Mouse (Mus musculus) bone marrow macrophage, adult 2 months (primary cell): Measurements from ENCODE around the gene Olfr1221. TPM values are rescaled to one million over a fixed set of nuclear protein-coding genes. Genes with fewer than 3 reads are reported as not detected.
"Not testable (repeated sequence)": the region's sequence is repeated elsewhere in the genome, so short reads cannot be mapped to it uniquely, and the experiment has no call there.

Source experiments
- H3K27ac ChIP-seq: 2 replicates; pipeline ENCODE4 v1.5.1; 2012; ENCODE audit warnings: low read depth, low read length; ENCODE audit not compliant: insufficient read depth
- H3K4me1 ChIP-seq: 2 replicates; pipeline ENCODE4 v1.6.1; 2012; ENCODE audit warnings: low read length; ENCODE audit not compliant: control insufficient read depth, insufficient read depth
- H3K4me3 ChIP-seq: 2 replicates; pipeline ENCODE4 v1.5.1; 2012; ENCODE audit warnings: mild to moderate bottlenecking, low read length, moderate library complexity; ENCODE audit not compliant: insufficient read depth
- CTCF ChIP-seq: IDR thresholded peaks from 2 replicates; pipeline ENCODE4 v1.5.1; 2012; ENCODE audit warnings: low read depth, mild to moderate bottlenecking, low read length, moderate library complexity
- POLR2A ChIP-seq: IDR thresholded peaks from 2 replicates; pipeline ENCODE4 v1.6.1; 2012; ENCODE audit warnings: mild to moderate bottlenecking, low read depth, low read length, borderline replicate concordance
- polyA plus RNA-seq: library from polyadenylated mRNA; stranded (reverse); fragments of >200 nt; gene quantifications from 2 replicates; pipeline ENCODE4 v1.2.4, GENCODE M21; 2012; ENCODE audit not compliant: missing spikeins, insufficient read depth, insufficient read length

Gene Olfr1221
- polyA plus RNA-seq, result not detected in 2 replicates

DNA sequence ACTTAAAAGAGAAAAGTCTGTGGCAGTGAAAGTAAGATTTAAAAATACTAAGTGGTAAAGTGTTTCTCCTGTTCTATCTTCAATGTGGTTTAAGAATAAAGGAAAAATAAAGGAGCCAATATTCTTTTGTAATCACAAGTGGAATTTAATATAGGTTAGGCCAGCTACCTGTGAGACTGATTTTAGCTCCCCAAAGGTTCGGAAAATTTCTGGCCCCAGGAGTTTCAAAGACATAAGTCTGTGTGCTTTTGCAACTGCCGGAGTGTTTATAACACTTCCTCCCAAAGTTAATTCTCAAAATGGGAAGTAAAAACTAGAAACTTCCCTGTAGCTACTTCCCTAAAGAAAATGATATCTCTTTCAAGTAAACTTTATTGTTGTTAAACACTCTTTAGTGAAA is at the start of gene Olfr1221:
Gene Olfr1221 (minus strand): TSS at position 101 of the 400 bp plus-strand sequence.
- H3K4me1 ChIP-seq, result peaks cover 2% of the 10 kb centered on the region
- no peak within 1 kb of the TSS for H3K4me3 ChIP-seq
- TF ChIP-seq POLR2A (no peak), CTCF (no peak)
- peak within 1 kb of the TSS; percentile 58 for H3K27ac ChIP-seq

DNA sequence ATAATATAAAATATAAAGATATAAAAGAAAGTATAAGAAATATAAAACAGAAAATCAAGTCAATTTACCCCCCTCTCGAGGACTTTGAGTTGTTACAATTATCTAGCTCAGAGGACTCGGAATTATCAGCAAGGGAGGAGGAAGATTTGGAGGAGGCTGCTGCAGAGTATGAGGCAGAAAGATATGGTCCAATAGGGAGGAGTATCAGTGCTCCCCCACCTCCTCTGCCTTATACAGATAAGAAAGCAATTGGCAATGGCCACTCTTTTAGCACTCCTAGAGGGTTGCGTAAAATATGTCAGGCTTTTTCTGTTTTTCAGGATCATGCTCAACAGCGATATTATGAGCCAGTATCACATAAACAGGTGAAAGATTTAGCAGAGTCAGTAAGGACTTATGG is 47.6 kb upstream of the Olfr1221 start:
- H3K4me1 ChIP-seq, H3K27ac ChIP-seq, H3K4me3 ChIP-seq: not testable (repeated sequence)

DNA sequence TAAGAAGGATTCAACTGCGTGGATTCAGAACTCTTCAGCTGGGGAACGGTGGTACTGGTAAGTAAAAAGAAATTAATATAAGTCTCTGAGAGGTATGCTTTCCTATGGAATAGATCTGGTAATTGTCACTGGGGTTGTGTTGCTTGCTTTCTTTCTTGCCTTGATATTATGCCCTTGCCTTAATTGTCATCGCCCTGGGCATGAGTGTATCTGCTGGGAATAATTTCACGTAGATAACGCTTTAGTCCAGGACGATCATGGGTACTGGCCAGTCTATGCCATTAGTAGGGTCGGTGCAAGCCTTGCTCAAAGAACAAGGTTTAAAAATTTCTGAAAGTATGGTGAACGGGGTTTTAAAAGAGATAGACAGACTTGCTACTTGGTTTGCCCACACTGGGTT is 46.9 kb upstream of the Olfr1221 start, which contains the start of gene Olfr1224-ps1:
Gene Olfr1224-ps1 (minus strand): TSS at position 101 of the 400 bp plus-strand sequence.
- not testable (repeated sequence) for H3K4me1 ChIP-seq, H3K4me3 ChIP-seq

DNA sequence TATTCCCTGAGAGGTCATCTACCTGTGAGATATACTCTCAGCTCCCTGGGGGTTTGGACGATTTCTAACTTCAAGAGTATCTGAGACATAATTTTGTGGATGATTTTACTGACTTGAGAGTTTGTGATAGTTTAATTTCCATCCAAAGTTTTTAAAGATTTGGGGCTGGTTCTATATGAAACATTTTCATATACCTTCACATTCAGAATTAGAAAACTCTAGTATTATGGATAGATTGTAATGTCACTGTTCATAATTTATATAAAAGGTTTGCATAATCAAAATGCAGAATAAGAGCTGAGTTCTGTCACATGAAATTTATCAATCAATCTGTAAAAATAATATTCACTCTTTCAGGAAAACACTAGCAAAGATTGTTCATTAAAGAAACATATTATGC is 34.4 kb upstream of the Olfr1221 start, which contains the start of gene Olfr1223:
Gene Olfr1223 (minus strand): TSS at position 101 of the 400 bp plus-strand sequence.
- no peak within 1 kb of the TSS for H3K27ac ChIP-seq
- no peaks in the 10 kb centered on the region for H3K4me1 ChIP-seq
- TF ChIP-seq CTCF (no peak), POLR2A (no peak)
- no peak within 1 kb of the TSS for H3K4me3 ChIP-seq

More for the DNA sequence above, 46.9 kb upstream of the Olfr1221 start, which contains the start of gene Olfr1224-ps1:
- H3K27ac ChIP-seq, result not testable (repeated sequence)

DNA sequence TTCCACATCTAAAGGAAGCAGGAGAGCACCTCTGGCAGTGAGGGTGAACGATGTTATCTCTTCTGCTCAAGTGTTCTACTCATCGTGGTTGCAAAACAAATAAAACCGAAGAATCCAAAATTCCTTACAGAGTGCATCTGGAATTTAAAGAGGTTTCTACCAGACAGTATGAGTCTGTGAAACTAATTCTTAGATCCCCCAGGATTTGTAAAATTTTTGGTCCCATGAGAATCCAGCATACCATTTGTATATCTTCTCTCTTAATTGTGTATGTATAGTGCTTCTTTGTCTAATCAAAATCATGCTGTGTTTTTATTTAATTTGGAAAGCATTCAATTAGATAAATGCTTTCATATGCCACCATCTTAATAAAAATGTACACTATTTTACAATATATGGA is 15.9 kb upstream of the Olfr1221 start, which contains the start of gene Olfr1222:
Gene Olfr1222 (minus strand): TSS at position 101 of the 400 bp plus-strand sequence.
- Histone ChIP-seq H3K4me1 (peaks cover 6% of the 10 kb centered on the region), H3K27ac (no peak within 1 kb of the TSS), H3K4me3 (no peak within 1 kb of the TSS)
- TF ChIP-seq POLR2A (no peak), CTCF (no peak)

DNA sequence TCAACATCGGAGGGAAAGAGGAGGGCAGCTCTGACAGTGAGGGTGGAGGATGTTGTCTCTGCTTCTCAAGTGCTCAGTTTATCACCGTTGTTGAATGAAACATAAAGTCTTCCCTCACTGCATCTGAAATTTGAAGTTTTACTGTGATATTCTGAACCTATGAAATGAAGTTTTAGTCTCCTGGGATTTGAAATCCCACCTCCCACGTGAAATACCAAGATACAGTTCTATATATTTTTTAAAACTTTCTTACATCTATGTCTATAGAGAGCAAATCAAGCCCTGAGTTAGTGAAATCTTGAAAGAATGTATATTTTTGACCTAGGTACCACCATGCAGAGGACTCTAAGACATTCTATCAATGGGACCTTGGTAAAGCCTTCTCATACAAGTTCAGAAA is 10.3 kb downstream of the Olfr1221 start, which contains the start of gene Olfr1220:
Gene Olfr1220 (minus strand): TSS at position 101 of the 400 bp plus-strand sequence.
- no peaks in the 10 kb centered on the region for H3K4me1 ChIP-seq
- H3K27ac ChIP-seq, result no peak within 1 kb of the TSS
- TF ChIP-seq POLR2A, result no peak
- no peak for TF ChIP-seq CTCF
- no peak within 1 kb of the TSS for H3K4me3 ChIP-seq

DNA sequence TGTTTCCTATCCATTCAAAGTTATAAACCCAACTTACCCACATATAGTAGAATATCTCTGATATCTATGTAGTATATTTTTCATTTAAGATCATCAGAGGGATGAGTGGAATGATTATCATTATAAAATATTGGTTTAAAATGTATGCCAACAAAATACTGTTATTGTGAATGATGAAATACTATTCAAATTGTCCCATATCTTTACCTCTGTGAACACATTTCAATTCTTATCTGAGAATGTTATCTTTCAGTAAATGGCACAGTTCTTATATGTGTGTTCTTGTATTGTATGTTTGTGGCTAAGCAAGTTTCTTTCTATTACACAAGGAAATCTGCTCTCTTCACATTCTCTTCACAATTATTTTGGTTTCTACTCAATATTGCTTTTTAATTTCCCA is 11.4 kb downstream of the Olfr1221 start:
- no peak for TF ChIP-seq CTCF
- TF ChIP-seq POLR2A, result no peak
- Histone ChIP-seq H3K4me3 (no peak overlapping the region), H3K4me1 (no peaks in the 10 kb centered on the region), H3K27ac (no peak overlapping the region)

DNA sequence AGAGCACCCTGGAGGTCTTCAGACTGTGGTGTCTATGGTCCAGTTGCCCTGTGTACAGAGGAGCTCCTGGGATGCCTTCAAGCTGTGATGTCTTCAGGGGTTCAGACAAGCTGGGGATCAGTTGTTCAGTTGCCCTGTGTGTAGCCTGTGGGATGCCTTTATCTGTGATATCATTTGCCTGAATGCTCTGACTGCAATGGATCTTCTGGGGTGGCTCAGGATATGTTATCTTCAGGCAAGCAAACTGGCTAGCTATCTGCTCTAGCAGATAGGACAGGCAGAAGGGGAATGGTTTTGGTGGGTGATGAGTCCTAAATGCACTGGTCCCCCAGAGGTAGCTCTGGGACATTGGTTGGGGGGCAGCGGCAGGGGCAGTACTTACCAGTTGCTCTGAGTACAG is 23.2 kb downstream of the Olfr1221 start:
- Histone ChIP-seq H3K4me1 (no peaks in the 10 kb centered on the region), H3K4me3 (no peak overlapping the region), H3K27ac (no peak overlapping the region)
- no peak for TF ChIP-seq CTCF
- no peak for TF ChIP-seq POLR2A

DNA sequence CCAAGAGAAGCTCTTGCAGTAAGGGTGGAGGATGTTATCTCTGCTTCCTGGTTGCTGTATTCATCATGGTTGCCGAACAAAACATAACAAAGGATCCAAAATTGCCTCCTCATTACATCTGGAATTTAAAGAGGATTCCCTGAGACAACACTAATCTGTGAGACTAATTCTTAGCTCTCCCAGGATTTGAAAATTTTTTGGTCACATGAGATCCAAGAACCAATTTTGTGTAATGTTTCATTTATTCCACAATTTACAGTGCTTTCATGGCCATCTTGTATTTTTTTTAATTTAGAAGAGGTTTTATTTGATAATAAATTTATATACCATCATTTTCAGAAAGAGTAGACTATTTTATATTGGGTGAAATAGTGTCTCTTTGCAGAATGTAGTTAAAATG is 33.7 kb downstream of the Olfr1221 start, which contains the start of gene Olfr1219:
Gene Olfr1219 (minus strand): TSS at position 101 of the 400 bp plus-strand sequence.
- Histone ChIP-seq H3K27ac (no peak within 1 kb of the TSS), H3K4me3 (no peak within 1 kb of the TSS), H3K4me1 (no peaks in the 10 kb centered on the region)
- TF ChIP-seq POLR2A (no peak), CTCF (no peak)

DNA sequence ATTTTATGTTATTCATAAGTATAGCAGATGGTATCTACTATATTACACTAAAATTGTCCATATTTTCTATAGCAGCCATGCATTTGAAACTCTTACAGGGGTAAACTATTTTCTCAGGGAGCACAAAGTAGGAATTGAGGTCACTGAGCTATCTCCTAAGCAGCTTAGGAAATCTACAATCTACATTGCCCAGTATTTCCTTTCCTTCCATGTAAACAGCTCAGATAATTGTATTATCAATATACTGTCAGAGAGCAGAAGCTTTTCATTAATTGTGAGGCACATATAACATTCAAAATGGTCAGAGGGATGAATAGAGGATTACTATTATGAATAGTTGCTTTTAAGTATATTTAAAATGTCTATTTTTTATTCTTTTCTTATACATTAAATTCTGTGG is 35.6 kb downstream of the Olfr1221 start:
- TF ChIP-seq CTCF, result no peak
- no peak for TF ChIP-seq POLR2A
- Histone ChIP-seq H3K27ac (no peak overlapping the region), H3K4me1 (no peaks in the 10 kb centered on the region), H3K4me3 (no peak overlapping the region)

DNA sequence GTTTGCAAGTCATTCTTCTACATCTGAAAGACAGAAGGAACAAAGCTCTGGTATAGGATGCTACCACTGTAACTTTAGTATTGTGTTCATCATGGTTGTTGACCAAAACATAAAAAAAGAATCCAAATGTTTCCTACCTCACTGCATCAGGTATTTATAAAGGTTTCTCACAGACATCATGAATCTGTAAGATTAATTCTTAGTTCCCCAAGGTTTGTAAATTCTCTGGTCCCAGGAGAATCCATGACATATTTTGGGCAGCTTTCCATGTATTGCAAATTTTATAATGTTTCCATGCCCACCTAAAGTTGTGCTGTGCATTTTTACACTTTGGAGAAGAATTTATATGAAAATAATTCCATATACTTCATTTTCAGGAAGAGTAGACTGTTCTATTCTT is 56.0 kb downstream of the Olfr1221 start, which contains the start of gene Olfr1218:
Gene Olfr1218 (minus strand): TSS at position 101 of the 400 bp plus-strand sequence.
- Histone ChIP-seq H3K4me1 (no peaks in the 10 kb centered on the region), H3K4me3 (no peak within 1 kb of the TSS), H3K27ac (no peak within 1 kb of the TSS)
- TF ChIP-seq CTCF, result no peak
- no peak for TF ChIP-seq POLR2A

Other genes with a start within 250 kb of the Olfr1221 start
- gene Olfr1208, start 215.0 kb downstream of the Olfr1221 start, polyA plus RNA-seq, result not detected in 2 replicates
- not detected in 2 replicates for gene Olfr1209, start 202.1 kb downstream of the Olfr1221 start, polyA plus RNA-seq
- not detected in 2 replicates for gene Olfr1211, start 179.2 kb downstream of the Olfr1221 start, polyA plus RNA-seq
- not detected in 2 replicates for gene Olfr1212, start 163.3 kb downstream of the Olfr1221 start, polyA plus RNA-seq
- gene Gm13762, start 137.0 kb downstream of the Olfr1221 start, polyA plus RNA-seq, result not detected in 2 replicates
- not detected in 2 replicates for gene Olfr1214, start 124.6 kb downstream of the Olfr1221 start, polyA plus RNA-seq
- not detected in 2 replicates for gene Olfr1215, start 110.3 kb downstream of the Olfr1221 start, polyA plus RNA-seq
- gene Olfr1216, start 98.9 kb downstream of the Olfr1221 start, polyA plus RNA-seq, result not detected in 2 replicates
- gene Olfr1217, start 85.2 kb downstream of the Olfr1221 start, polyA plus RNA-seq, result not detected in 2 replicates
- not detected in 2 replicates for gene Olfr1218, start 56.1 kb downstream of the Olfr1221 start, polyA plus RNA-seq
- 0.37 TPM in 1 of 2 replicates, not detected in the other for gene Olfr1219, start 33.8 kb downstream of the Olfr1221 start, polyA plus RNA-seq
- not detected in 2 replicates for gene Olfr1220, start 10.4 kb downstream of the Olfr1221 start, polyA plus RNA-seq
- not detected in 2 replicates for gene Olfr1222, start 15.8 kb upstream of the Olfr1221 start, polyA plus RNA-seq
- gene Olfr1223, start 34.3 kb upstream of the Olfr1221 start, polyA plus RNA-seq, result not detected in 2 replicates
- gene Olfr1224-ps1, start 46.8 kb upstream of the Olfr1221 start, polyA plus RNA-seq, result not detected in 2 replicates
- gene Olfr1225, start 57.4 kb upstream of the Olfr1221 start, polyA plus RNA-seq, result not detected in 2 replicates
- gene Olfr1226, start 82.8 kb upstream of the Olfr1221 start, polyA plus RNA-seq, result not detected in 2 replicates
- gene Olfr1228, start 136.8 kb upstream of the Olfr1221 start, polyA plus RNA-seq, result not detected in 2 replicates
- gene Olfr1229, start 170.7 kb upstream of the Olfr1221 start, polyA plus RNA-seq, result not detected in 2 replicates
- gene Olfr1230, start 180.0 kb upstream of the Olfr1221 start, polyA plus RNA-seq, result not detected in 2 replicates
- not detected in 2 replicates for gene Olfr1231, start 189.8 kb upstream of the Olfr1221 start, polyA plus RNA-seq
- not detected in 2 replicates for gene Olfr1232, start 212.4 kb upstream of the Olfr1221 start, polyA plus RNA-seq
- not detected in 2 replicates for gene Olfr1233, start 225.1 kb upstream of the Olfr1221 start, polyA plus RNA-seq
- gene Olfr1234, start 247.6 kb upstream of the Olfr1221 start, polyA plus RNA-seq, result not detected in 2 replicates